Mouse (Mus musculus) testis, adult 2 months (tissue): ENCODE measurements around the gene 9430097D07Rik.

Experiments
- CTCF ChIP-seq: fragments of 200-500 bp; IDR thresholded peaks from 2 replicates; pipeline ENCODE4 v1.5.1; 2012; ENCODE audit warnings: low read depth, mild to moderate bottlenecking, inconsistent platforms, low read length, moderate library complexity; ENCODE audit not compliant: control insufficient read depth, insufficient read depth, insufficient replicate concordance
- POLR2A ChIP-seq: fragments of 200-500 bp; IDR thresholded peaks from 2 replicates; pipeline ENCODE4 v1.6.1; 2012; ENCODE audit warnings: low read depth, mild to moderate bottlenecking, inconsistent platforms, low read length, moderate library complexity; ENCODE audit not compliant: control insufficient read depth

DNA sequence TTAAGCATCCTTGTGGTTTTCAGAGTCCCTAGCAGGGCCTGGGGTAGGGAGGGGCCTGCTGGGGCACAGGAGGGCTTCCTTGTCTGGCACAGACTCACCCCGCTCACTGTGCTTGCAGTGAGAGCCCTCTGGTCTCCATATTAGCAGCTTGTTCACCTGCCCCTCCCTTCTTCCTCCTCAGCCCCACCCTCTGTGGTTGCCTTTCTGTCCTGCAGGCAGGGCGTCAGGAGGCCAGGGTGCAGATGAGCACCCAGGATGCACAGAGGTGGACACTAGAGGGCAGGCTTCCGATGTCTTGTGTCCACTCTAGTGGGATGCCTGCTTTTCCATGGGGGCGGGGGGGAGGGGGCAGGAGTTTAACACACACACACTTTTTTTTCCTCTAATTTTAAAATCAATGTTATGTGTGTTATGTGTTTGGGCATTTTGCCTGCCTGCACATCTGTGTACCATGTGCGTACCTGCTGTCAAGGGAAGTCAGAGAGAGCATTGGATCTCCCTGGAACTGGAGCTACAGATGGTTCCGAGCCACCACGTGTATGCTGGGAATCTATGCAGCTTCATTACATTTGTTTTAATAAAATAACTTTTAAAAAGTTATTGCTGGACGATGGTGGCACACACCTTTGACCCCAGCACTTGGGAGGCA lies 26.1 kb upstream of the 9430097D07Rik start:
- peak; percentile 41; the same call in 1 of the 2 replicates for TF ChIP-seq CTCF
- TF ChIP-seq POLR2A = no peak
